Mouse (Mus musculus): ENCODE results near the gene Fam32a. TPM values are rescaled to one million over a fixed set of nuclear protein-coding genes. Genes with fewer than 3 reads are reported as not detected.

Gene Fam32a
- total RNA-seq (2022), result 10 to 100 TPM; 57.9 to 61.4 (median 58.4) TPM

DNA sequence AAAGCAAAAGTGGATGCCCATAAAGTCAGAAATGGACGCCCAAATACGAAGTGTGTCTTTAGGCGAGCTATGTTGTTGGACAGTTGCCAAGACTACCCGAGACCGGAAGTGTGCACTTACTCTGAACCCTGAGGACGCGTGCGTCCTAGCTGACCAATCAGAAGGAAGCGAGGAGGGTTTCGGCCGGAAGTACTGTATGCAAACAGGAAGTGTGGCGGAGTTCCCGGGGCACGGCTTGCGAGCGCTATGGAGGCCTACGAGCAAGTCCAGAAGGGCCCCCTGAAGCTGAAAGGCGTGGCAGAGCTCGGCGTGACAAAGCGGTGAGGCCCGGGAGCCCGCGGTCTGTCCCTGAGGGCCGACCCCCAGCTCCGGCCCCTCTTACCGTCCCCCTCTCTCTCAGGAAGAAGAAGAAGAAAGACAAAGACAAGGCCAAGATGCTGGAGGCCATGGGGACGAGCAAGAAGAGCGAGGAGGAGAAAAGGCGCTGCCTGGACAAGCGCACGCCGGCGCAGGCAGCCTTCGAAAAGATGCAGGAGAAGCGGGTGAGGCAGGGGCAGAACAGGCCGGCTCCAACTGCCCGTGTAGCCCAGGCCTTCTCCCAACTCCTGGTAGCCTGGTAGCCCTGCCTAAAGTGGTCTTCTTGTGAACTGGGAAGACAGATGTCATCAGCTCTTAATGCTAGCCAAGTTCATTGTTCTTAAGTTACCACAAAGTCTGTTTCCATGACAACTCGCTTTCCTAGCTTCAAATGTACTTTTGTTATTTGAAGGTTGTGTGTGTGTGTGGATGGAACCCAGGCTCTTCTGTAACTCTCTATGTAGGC is at the start of gene Fam32a:
TSS of gene Fam32a (plus strand) at position 190 of the 823 bp plus-strand sequence.
- DNase-seq (ENCODE audit: low spot score in 2 of 2), result peak; percentile 59 to 91

- peak in 1 of 2 experiments; percentile 39 for DNase-seq (ENCODE audit: low spot score in 2 of 2)
Measured at GRCm38 (mm10) chr8:72177346-72177925, 42.1 kb upstream of the Fam32a start.

DNA sequence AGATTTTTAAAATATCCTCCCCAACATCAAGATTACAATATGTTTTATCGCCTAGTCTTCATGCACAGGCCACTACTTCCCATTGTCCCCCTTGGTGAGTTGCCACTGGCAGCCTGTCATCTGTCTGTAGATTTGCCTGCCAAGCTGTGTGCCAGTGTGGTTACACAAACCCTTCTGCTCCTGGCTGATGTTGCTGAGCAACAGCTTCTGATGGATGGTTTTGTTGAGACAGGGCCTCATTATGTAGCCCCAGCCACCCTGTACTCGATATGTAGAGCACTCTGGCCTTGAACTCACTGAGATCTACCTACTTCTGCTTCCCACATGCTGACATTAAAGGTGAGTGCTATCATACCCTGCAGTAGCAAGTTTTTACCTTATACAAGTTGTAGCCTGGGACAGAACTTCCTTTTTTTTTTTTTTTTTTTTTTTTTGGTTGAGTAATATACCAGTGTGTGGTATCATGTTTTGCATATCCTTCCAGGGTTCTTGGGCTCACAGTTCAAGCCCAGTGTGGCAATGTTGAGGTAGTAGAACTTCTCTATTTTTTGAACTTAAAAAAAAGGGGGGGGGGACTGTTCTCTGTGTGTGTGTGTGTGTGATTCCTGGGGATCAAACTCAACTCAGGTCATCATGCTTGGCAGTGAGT is 35.9 kb upstream of the Fam32a start:
- no peak for DNase-seq (ENCODE audit: low spot score in 2 of 2)

- DNase-seq (ENCODE audit: low spot score in 2 of 2), result no peak
Measured at GRCm38 (mm10) chr8:72187793-72188331, 31.7 kb upstream of the Fam32a start.

DNA sequence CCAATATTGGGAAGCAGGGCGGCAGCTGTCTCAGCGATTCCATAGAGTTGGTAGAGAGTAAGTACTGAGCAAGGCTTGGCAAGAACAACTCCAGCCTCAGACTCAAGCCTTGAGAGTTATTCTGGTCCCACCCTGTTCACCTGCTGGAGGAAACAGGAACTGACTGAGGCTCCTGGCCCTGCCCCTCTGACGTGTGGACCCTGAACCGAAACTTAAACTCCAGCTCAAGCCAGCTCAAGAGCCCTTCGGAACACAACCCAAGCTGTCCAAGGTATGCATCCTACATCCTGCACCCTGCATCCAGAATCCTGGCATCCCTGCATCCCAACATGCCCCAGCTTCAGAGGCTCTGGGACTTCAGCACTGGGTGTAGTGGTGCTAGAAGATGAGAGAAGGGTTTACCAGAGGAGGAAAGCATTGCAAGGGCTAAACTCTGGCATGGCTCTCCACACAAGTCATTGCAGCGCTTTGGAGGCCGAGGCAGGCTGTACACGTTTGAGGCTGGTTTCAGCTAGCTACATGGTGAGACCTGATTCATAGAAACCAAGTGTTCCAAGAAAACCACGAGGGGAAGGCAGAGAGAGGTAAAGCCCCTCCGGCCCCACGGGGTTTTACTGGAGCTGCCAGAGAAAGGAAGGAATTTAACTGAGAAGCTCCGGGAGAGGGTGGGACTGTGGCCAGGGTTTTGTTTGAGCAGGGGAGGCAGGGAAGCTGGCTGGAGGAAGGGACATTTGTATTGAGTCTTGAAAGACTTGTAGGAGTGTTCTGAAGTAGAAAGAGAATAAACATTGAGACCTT is 29.9 kb upstream of the Fam32a start, which contains the start of gene Hsh2d:
TSS of gene Hsh2d (plus strand) at position 222 of the 798 bp plus-strand sequence.
- no peak for DNase-seq (ENCODE audit: low spot score in 2 of 2)

- no peak for DNase-seq (ENCODE audit: low spot score in 2 of 2)
Measured at GRCm38 (mm10) chr8:72190215-72190539, 29.4 kb upstream of the Fam32a start.

DNA sequence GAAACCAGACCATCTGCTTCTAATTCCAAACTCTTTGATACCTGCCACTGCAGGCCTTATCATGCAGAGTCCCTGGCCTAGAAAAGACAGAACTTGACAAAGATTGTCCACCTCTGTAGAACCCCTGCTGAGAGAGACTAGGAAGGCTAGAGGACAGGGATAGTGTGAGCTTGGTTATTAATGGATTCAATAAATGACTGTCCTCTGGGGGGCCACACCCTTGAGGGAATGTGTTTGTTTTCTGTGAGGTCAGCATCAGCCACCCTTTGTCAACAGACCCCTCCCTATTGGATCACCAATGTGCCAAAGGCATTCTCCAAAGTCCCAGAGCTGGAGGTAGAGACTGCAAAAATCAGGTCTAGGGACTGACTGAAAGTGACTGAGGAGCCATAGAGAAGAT is 27.5 kb upstream of the Fam32a start:
- no peak for DNase-seq (ENCODE audit: low spot score in 2 of 2)

- DNase-seq (ENCODE audit: low spot score in 2 of 2), result no peak
Measured at GRCm38 (mm10) chr8:72197997-72198396, 21.5 kb upstream of the Fam32a start.

DNA sequence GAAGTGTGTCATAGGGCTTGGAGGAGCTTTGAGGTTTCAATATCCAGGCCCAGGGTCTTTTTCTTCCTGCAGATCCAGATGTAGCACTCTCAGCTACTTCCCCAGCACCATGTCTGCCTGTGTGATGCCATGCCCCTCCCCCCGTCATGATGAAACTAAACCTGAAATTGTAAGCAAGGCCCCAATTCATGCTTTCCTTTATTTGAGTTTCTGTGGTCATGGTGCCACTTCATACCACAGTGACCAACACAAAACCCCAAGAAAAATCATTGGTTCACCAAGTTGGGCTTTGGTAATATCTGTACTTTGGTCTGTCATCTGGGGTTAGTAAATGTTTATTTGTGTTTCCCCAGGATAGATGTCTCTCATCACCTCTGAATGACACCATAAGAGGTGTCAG is 10.9 kb upstream of the Fam32a start:
- DNase-seq (ENCODE audit: low spot score in 2 of 2), result no peak

- no peak for DNase-seq (ENCODE audit: low spot score in 2 of 2)
Measured at GRCm38 (mm10) chr8:72210222-72210621, 9.3 kb upstream of the Fam32a start.

DNA sequence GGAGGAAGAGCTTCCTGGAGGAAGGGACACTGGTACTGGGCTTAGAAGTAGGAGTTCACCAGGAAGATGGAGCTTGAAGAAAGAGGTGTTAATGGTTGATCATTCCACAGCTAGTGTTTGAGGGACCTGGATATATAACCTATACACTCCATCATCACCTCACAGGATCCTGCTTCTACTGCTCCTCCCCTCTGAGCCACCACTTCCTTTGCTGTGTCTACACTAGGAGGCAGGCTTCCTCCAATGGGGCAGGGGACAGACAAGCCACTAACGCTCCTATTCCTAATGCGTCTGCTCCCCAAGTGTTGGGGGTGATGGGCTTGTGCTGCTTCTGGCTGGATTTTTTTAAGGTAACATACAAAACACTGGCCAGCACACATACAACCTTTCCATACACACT is 8.8 kb upstream of the Fam32a start:
- DNase-seq (ENCODE audit: low spot score in 2 of 2), result no peak

DNA sequence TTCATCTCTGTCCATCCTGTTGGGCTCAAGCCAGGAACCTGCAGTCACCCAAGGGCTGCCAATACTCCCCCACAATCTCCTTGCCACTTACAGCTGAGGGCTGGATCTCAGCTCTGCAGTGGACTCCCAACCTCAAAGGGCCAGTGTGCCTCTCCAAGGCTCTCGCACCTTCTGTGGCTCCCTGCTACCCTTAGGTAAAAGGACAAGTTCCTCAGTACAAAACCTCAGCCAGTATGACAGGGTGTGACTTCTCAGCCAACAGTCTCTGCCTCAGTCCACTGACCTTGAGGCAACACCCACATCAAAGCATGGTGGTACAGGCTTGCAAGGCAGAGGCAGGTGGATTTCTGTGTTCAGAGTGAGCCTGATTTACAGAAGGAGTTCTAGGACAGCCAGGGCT is 7.7 kb upstream of the Fam32a start:
- DNase-seq (ENCODE audit: low spot score in 2 of 2), result no peak

DNA sequence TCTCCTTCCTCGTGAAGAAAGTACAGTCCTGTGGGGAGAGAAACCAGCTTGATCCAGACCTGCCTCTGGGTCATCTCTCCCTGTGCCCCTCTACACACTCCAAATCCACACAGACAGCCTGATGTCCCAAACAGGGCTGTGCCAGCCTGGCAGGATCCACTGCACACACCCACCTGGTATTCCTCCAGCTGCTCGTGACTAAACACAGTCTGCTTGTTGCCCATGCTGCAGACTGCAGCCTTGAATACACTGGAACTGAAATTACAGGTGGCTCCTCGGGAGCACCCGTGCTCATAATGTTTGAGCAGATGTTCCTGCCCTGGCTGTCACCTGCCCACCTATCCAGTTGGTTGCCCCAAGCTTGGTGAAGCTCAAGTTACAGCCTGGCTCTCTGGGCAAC is 6.8 kb upstream of the Fam32a start, which contains the start of gene Cib3:
TSS of gene Cib3 (minus strand) at position 87 of the 400 bp plus-strand sequence.
- DNase-seq (ENCODE audit: low spot score in 2 of 2), result peak in 1 of 2 experiments; percentile 22

- no peak for DNase-seq (ENCODE audit: low spot score in 2 of 2)
Measured at GRCm38 (mm10) chr8:72213536-72213935, 6.0 kb upstream of the Fam32a start, which contains the start of gene Gm11034. Gene Gm11034 (minus strand): TSS chr8:72213636.

DNA sequence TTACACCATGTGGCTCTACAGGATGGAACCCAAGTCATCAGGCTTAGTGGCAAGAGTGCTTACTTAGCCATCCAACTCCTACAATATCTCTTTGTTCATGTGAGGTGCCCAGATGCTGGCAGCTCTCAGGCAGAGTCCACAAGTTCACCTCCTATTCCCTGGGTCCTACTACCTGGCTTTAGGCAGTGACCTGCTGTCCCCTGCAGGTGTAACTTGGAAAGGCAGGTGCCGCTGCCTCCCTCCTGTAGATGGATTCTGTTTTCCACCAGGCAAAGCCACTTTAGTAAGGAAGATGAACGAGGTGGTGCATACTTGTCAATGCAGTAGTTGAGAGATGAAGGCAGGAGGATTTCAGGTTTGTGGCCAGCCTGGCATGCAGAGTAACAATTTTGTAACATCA is 4.5 kb upstream of the Fam32a start:
- no peak for DNase-seq (ENCODE audit: low spot score in 2 of 2)

GRCm38 (mm10) chr8:72215871-72216270 is 3.7 kb upstream of the Fam32a start:
- DNase-seq (ENCODE audit: low spot score in 2 of 2), result no peak

GRCm38 (mm10) chr8:72218781-72219540 is 569 bp upstream of the Fam32a start:
- DNase-seq (ENCODE audit: low spot score in 2 of 2), result no peak

DNA sequence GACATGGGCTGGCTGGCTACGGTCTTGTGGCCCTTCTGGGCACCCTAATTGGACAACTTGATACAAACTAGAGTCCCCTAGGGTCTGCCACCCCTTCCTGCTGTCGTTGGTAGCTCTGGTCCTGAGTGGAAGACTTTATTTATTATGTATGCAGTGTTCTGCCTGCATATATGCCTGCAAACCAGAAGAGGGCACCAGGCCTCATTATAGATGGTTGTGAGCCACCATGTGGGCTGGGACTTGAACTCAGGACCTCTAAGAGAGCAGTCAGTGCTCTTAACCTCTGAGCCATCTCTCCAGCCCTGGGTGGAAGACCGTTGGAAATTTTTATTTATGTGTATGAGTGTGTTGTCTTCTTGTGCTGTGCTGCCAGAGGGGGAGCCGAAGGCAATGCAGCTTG is 1.2 kb downstream of the Fam32a start:
- DNase-seq (ENCODE audit: low spot score in 2 of 2), result no peak

DNA sequence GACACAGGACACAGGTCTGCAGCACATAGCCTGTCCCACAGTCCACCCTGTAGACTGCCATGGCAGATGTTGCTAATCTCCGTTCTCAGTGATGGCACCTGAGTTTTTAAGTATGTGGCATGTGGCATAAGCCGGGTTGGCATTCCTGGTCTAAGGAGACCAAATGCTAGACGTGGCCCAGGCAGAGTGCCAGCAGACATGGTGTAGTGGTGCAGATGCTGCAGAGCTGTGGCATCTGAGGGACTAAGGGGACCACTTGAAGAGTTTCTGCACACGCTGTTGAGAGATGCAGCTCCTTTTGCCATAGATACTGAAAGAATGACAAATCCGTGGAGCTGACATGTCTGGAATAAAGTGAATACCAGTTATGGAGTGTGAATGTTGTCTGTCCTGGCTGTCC is 3.1 kb downstream of the Fam32a start:
- DNase-seq (ENCODE audit: low spot score in 2 of 2), result no peak

All from left cerebral cortex, adult 8-10 months (tissue).